Mouse (Mus musculus): Measurements from ENCODE around the gene Ptbp3. TPM values are rescaled to one million over a fixed set of nuclear protein-coding genes. Genes with fewer than 3 reads are reported as not detected.

Gene Ptbp3
- total and polyA plus RNA-seq, 3 experiments = 13.2 to 27.0 (median 25.0) TPM

DNA sequence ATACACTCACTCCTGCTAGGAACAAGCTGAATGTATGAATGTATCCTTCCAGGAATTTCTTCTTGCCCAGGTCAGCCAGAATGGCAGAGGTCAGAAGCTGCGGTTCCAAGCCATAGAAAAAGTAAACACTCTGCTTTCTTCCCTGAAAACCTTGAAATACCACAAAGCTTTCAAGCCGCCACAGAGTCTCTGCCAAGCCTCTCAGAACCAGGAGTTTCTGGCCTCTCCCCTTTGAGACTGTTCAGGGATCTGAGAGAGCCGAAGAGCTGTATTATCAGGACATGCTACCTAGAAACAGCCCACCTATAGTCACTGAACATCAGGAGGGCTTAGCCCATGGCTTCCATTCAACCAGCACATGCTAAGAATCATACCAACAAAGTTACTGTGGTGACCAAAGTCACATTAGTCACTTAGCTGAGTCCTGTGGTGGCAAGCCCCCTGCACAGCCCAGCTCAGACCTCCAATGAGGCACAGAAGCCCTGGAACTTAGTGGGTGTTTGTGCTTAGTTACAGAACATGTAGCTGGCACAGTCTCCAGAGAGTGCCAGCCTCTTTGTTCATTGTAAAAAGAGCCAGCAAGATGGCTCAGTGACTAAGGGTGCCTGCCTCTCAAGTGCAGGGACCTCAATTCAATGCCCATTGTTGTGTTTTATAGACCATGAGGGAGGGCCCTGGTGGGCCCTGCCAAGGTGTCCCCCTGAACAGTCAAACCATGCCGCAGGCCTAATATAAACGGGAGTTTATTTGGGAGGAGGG, 127.0 kb downstream of the Ptbp3 start:
- no peaks in the 10 kb centered on the region for H3K4me1 ChIP-seq (ENCODE audit: control insufficient read depth, insufficient read depth, low read length)
- no peak overlapping the region for H3K9ac ChIP-seq (ENCODE audit: low read depth, low read length)
- H3K79me2 ChIP-seq (replicated peaks; ENCODE audit: control insufficient read depth, insufficient read depth, low read length) = no peaks in the 10 kb centered on the region
- 73% methylated on average over 5 of the region's 5 CpGs for WGBS
- no peaks in the 10 kb centered on the region for H3K27me3 ChIP-seq (ENCODE audit: control insufficient read depth, insufficient read depth, low read length)
- no peak overlapping the region for H3K27ac ChIP-seq
- no peaks in the 10 kb centered on the region for H3K36me3 ChIP-seq (ENCODE audit: control insufficient read depth, insufficient read depth, low read length)
- intact Hi-C loops (cut with DNase I) = no loop called here
- DNase-seq = no peak
- TF ChIP-seq CTCF (IDR thresholded peaks at IDR 0.05) (no peak), EP300 (IDR thresholded peaks at IDR 0.05; ENCODE audit: insufficient read depth, low read depth, low read length) (no peak), POLR2A (IDR thresholded peaks at IDR 0.05; ENCODE audit: insufficient read depth, low read depth, low read length) (no peak)
- H3K4me3 ChIP-seq = no peak overlapping the region

Other genes starting within 250 kb of the Ptbp3 start
- 1 to 10 TPM; 1.5 to 1.6 TPM for gene Susd1, start 110.7 kb downstream of the Ptbp3 start, total RNA-seq (2021)
- 2.3 and 3.4 TPM in 2 replicates for gene Susd1, start 110.7 kb downstream of the Ptbp3 start, polyA plus RNA-seq (2012; rRNA removed)
- 100 to 1,000 TPM; 211 to 225 TPM for gene Hsdl2, start 32.2 kb upstream of the Ptbp3 start, total RNA-seq (2021)
- 84.0 and 186 TPM in 2 replicates for gene Hsdl2, start 32.2 kb upstream of the Ptbp3 start, polyA plus RNA-seq (2012; rRNA removed)
- gene E130308A19Rik, start 76.8 kb upstream of the Ptbp3 start, total RNA-seq (2021) = 1 to 10 TPM; 6.5 to 7.2 TPM
- gene E130308A19Rik, start 76.8 kb upstream of the Ptbp3 start, polyA plus RNA-seq (2012; rRNA removed) = 3.8 and 5.6 TPM in 2 replicates

All from heart, adult 2 months (tissue).